Mouse (Mus musculus) CD4-positive naive resting alpha-beta T cell, adult 76 days (primary cell): ENCODE results near the gene Dnah1. TPM values are rescaled to one million over a fixed set of nuclear protein-coding genes. Genes with fewer than 3 reads are reported as not detected.

Source experiments
- total RNA-seq: library from RNA; stranded (reverse); gene quantifications from one replicate; pipeline ENCODE4 v1.2.4, GENCODE M21; 2023

Gene Dnah1
- 0.06 TPM for total RNA-seq

GRCm38 (mm10) chr14:31323849-31324792 is at the start of gene Dnah1:
TSS of gene Dnah1 (minus strand) at chr14:31323896.

GRCm38 (mm10) chr14:31336369-31337155 is 12.9 kb upstream of the Dnah1 start, which contains the start of gene Capn7:
TSS of gene Capn7 (plus strand) at chr14:31336638.

GRCm38 (mm10) chr14:31251084-31251604 is 72.6 kb downstream of the Dnah1 start, which contains the start of the genes Phf7 and Bap1:
TSS of gene Phf7 (minus strand) at chr14:31251317.
TSS of gene Bap1 (plus strand) at chr14:31251450.

GRCm38 (mm10) chr14:31217666-31218065 is 106.0 kb downstream of the Dnah1 start, which contains the start of gene Sema3g:
TSS of gene Sema3g (plus strand) at chr14:31217860.

GRCm38 (mm10) chr14:31216846-31217245 is 106.8 kb downstream of the Dnah1 start, which contains the start of gene Nisch:
TSS of gene Nisch (minus strand) at chr14:31216946.

Other genes with a start within 250 kb of the Dnah1 start
- gene Smim4, start 194.9 kb downstream of the Dnah1 start, total RNA-seq = 28.1 TPM
- gene Nt5dc2, start 192.8 kb downstream of the Dnah1 start, total RNA-seq = 0.50 TPM
- 2.1 TPM for gene Stab1, start 155.3 kb downstream of the Dnah1 start, total RNA-seq
- not detected for gene Tnnc1, start 115.6 kb downstream of the Dnah1 start, total RNA-seq
- 414 TPM for gene Nisch, start 107.0 kb downstream of the Dnah1 start, total RNA-seq
- gene Sema3g, start 106.0 kb downstream of the Dnah1 start, total RNA-seq = not detected
- 12.0 TPM for gene Phf7, start 72.6 kb downstream of the Dnah1 start, total RNA-seq
- gene Bap1, start 72.4 kb downstream of the Dnah1 start, total RNA-seq = 98.1 TPM
- 54.1 TPM for gene Capn7, start 12.7 kb upstream of the Dnah1 start, total RNA-seq
- gene Sh3bp5, start 112.2 kb upstream of the Dnah1 start, total RNA-seq = 74.8 TPM
- 43.0 TPM for gene Eaf1, start 170.5 kb upstream of the Dnah1 start, total RNA-seq
- gene Mettl6, start 171.1 kb upstream of the Dnah1 start, total RNA-seq = 46.8 TPM